Mouse (Mus musculus) heart, embryonic 14.5 days (tissue): ENCODE measurements around the gene Tnfsf13b. TPM values are rescaled to one million over a fixed set of nuclear protein-coding genes. Genes with fewer than 3 reads are reported as not detected.

Experiments
- ATAC-seq: fragments of 200-750 bp; cut with Nextera tagmentation; 2 replicates; pipeline ENCODE4 v1.8.0; 2017; ENCODE audit warnings: low read depth, moderate TSS enrichment; ENCODE audit not compliant: insufficient number of reproducible peaks, insufficient read depth, low FRiP score
- H3K27ac ChIP-seq, 2 experiments: fragments of 200-500 bp in 1 of 2; fragments of 300-500 bp in 1 of 2; sonication (generic) in 1 of 2; replicated peaks in 1 of 2; 2 replicates each; pipeline ENCODE4 v1.5.1; 2012 to 2014; ENCODE audit warnings: low read depth in 2 of 2, low read length in 2 of 2, control low read depth in 1 of 2, mild to moderate bottlenecking in 1 of 2, mixed read lengths in 1 of 2; ENCODE audit not compliant: control insufficient read depth in 1 of 2, insufficient read depth in 1 of 2
- H3K27me3 ChIP-seq: fragments of 300-500 bp; sonication (generic); 2 replicates; pipeline ENCODE4 v1.6.1; 2014; ENCODE audit warnings: mild to moderate bottlenecking, low read length, control low read depth; ENCODE audit not compliant: control insufficient read depth, insufficient read depth
- H3K36me3 ChIP-seq: fragments of 300-500 bp; sonication (generic); 2 replicates; pipeline ENCODE4 v1.6.1; 2014; ENCODE audit warnings: mild to moderate bottlenecking, control low read depth, low read length, mixed read lengths; ENCODE audit not compliant: control insufficient read depth, insufficient read depth
- H3K4me1 ChIP-seq, 2 experiments: fragments of 200-500 bp in 1 of 2; fragments of 300-500 bp in 1 of 2; sonication (generic) in 1 of 2; 2 replicates each; pipeline ENCODE4 v1.6.1; 2012 to 2014; ENCODE audit warnings: low read length in 2 of 2, control low read depth in 1 of 2, mixed read lengths in 1 of 2; ENCODE audit not compliant: control insufficient read depth in 2 of 2, insufficient read depth in 2 of 2
- H3K4me2 ChIP-seq: fragments of 300-500 bp; sonication (generic); 2 replicates; pipeline ENCODE4 v1.6.1; 2014; ENCODE audit warnings: mild to moderate bottlenecking, low read length
- H3K4me3 ChIP-seq, 2 experiments: fragments of 200-500 bp in 1 of 2; fragments of 300-500 bp in 1 of 2; sonication (generic) in 1 of 2; 2 replicates each; pipeline ENCODE4 v1.5.1; 2012 to 2014; ENCODE audit warnings: low read length in 2 of 2, mild to moderate bottlenecking in 2 of 2, control low read depth in 1 of 2, low read depth in 1 of 2, moderate library complexity in 1 of 2; ENCODE audit not compliant: control insufficient read depth in 1 of 2, insufficient read depth in 1 of 2
- H3K9ac ChIP-seq: fragments of 300-500 bp; sonication (generic); 2 replicates; pipeline ENCODE4 v1.6.1; 2014; ENCODE audit warnings: mild to moderate bottlenecking, low read length
- H3K9me3 ChIP-seq: fragments of 300-500 bp; sonication (generic); 2 replicates; pipeline ENCODE4 v1.6.1; 2016; ENCODE audit warnings: low read length, control low read depth; ENCODE audit not compliant: control insufficient read depth
- WGBS: fragments of 180-500 bp; shearing (Covaris S2); extraction: QIAGEN DNeasy Blood & Tissue Kit; methylation state at CpG from one replicate; pipeline ENCODE4 v1.1.7; 2014; 5-methylcytosine and 5-hydroxymethylcytosine counted together
- polyA plus RNA-seq: library from polyadenylated mRNA; unstranded; fragments of >200 nt; fragmentation: Nextera tagmentation; extraction: Ambion mirVana; gene quantifications from 2 replicates; pipeline ENCODE4 v1.2.1, GENCODE M21; 2014

The Tnfsf13b gene
- polyA plus RNA-seq, 1 experiment from 2014 or later, result 1.0 TPM

DNA sequence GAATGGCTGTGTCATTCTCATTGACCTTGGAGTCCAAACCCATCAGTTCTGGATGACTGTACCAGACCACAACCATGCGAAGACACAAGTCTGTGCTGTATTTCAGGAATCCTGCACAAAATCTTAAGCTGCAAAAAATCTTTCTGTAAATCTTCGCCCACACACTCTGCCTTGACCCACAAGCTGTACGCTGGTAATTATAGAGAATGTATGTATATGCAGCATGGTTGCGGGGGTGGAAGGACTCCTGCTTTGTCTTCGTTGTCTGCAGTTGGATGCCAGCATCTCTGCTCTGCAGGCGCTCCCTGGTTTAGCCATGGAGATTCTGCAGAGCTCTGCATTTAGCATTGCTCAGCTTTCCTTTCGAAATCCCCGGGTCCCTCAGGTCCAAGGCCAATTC lies 42.9 kb downstream of the Tnfsf13b start:
- no peaks in the 10 kb centered on the region for H3K9me3 ChIP-seq
- H3K4me3 ChIP-seq, result no peak overlapping the region
- peaks cover 0 to 5% of the 10 kb centered on the region in 2 experiments; a peak in 1 of 4 replicates for H3K4me1 ChIP-seq
- no peaks in the 10 kb centered on the region for H3K36me3 ChIP-seq
- no peak for ATAC-seq
- H3K27ac ChIP-seq, result no peak overlapping the region
- H3K4me2 ChIP-seq, result no peak overlapping the region
- H3K27me3 ChIP-seq, result no peaks in the 10 kb centered on the region
- no peak overlapping the region for H3K9ac ChIP-seq
- 70% methylated on average over 8 of the region's 8 CpGs for WGBS

DNA sequence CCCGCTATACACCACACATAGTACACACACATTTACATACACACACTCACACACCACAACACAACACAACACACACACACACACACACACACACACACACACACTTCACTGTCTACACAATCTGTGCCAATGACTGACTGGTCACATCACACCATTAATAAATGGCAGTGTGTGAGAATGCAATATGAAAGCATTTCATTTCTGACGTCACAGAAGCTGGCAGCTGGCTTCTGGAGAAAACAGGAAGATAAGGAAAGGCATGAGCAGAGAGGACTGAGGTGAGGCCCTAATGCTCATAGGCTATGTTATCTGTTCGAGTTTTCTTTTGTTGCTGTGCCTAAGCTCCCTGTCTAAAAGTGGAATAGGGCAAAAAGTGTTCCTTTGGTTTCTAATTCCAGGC lies 45.3 kb downstream of the Tnfsf13b start:
- WGBS, result 38% methylated on average over 3 of the region's 3 CpGs
- no peak for ATAC-seq
- H3K36me3 ChIP-seq, result no peaks in the 10 kb centered on the region
- peaks cover 0 to 5% of the 10 kb centered on the region in 2 experiments; a peak in 1 of 4 replicates for H3K4me1 ChIP-seq
- H3K4me3 ChIP-seq, result no peak overlapping the region
- H3K27me3 ChIP-seq, result no peaks in the 10 kb centered on the region
- H3K4me2 ChIP-seq, result no peak overlapping the region
- no peak overlapping the region for H3K27ac ChIP-seq
- no peak overlapping the region for H3K9ac ChIP-seq
- no peaks in the 10 kb centered on the region for H3K9me3 ChIP-seq

DNA sequence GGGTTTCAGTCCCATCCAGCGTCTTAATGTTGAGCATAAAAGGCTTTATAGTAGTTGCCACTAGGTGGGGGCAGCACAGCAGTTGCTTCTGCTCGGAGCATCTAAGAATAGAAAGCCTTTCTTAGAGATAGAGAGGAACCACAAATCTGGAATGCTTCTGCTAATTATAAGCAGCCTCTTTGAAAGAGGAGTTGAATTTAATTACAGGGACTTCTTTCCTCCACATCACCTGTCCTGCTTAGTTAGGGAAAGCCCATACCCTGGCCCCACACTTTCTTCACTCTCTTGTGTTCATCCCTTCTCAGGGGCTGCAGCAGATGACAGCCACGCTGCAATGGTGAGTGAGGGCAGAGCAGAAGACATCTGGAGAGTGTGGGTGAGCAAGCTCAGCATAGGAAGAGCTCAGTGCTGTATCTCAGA lies 47.3 kb downstream of the Tnfsf13b start:
- H3K27ac ChIP-seq, result no peak overlapping the region
- 14% methylated on average over 3 of the region's 3 CpGs for WGBS
- H3K27me3 ChIP-seq, result no peaks in the 10 kb centered on the region
- no peak for ATAC-seq
- H3K4me3 ChIP-seq, result no peak overlapping the region
- no peak overlapping the region for H3K9ac ChIP-seq
- no peaks in the 10 kb centered on the region for H3K9me3 ChIP-seq
- peaks cover 0 to 5% of the 10 kb centered on the region in 2 experiments; a peak in 1 of 4 replicates for H3K4me1 ChIP-seq
- H3K36me3 ChIP-seq, result no peaks in the 10 kb centered on the region
- no peak overlapping the region for H3K4me2 ChIP-seq

DNA sequence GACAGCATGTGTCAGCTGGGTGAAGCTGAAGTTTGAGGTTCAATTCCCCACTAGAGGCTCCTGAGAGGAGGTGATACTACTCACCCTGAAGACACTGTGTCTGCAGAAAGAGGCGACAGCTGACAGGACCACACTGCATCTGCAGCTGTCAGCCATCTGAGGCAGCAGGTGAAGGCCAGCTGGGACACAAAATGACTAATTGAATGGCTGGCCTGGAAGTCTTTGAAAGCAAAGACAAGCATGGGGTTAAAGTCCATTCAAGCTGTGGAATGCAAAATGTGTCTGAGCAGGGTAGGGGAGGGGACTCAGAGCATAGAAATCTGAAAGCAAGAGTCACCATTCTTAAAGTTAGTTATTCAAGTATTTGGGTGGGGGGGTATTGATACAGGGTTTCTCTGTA lies 54.7 kb downstream of the Tnfsf13b start:
- H3K9me3 ChIP-seq, result no peaks in the 10 kb centered on the region
- no peak overlapping the region for H3K4me3 ChIP-seq
- no peak overlapping the region for H3K9ac ChIP-seq
- H3K4me2 ChIP-seq, result no peak overlapping the region
- H3K27me3 ChIP-seq, result no peaks in the 10 kb centered on the region
- 45% methylated on average over 1 of the region's 1 CpGs for WGBS
- H3K4me1 ChIP-seq, result peaks cover 0 to 2% of the 10 kb centered on the region in 2 experiments; a peak in 2 of 4 replicates
- H3K36me3 ChIP-seq, result no peaks in the 10 kb centered on the region
- ATAC-seq, result no peak
- H3K27ac ChIP-seq, result no peak overlapping the region

DNA sequence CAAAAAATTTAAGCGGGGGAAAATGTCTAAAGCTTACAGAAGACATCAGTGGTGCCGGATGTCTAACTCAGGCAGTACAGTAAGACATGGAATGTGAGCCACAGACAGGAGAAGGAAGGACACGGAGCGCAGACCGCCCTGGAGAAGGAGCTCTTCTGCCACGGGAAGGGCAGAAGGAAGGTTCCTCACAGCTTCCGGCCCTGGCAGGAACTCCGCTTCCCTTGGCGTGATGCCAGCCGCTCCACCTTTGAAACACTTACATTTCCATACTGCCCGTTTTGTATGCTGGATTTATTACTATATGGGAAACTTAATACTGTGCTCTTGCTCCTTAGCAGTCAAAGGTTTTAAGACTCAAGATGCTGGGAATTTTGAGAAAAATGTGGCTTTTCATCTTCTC lies 60.6 kb downstream of the Tnfsf13b start:
- 73% methylated on average over 11 of the region's 11 CpGs for WGBS
- peaks cover 0 to 2% of the 10 kb centered on the region in 2 experiments; a peak in 2 of 4 replicates for H3K4me1 ChIP-seq
- H3K4me3 ChIP-seq, result no peak overlapping the region
- no peaks in the 10 kb centered on the region for H3K9me3 ChIP-seq
- H3K4me2 ChIP-seq, result no peak overlapping the region
- no peaks in the 10 kb centered on the region for H3K27me3 ChIP-seq
- no peak for ATAC-seq
- no peaks in the 10 kb centered on the region for H3K36me3 ChIP-seq
- no peak overlapping the region for H3K27ac ChIP-seq
- H3K9ac ChIP-seq, result no peak overlapping the region

DNA sequence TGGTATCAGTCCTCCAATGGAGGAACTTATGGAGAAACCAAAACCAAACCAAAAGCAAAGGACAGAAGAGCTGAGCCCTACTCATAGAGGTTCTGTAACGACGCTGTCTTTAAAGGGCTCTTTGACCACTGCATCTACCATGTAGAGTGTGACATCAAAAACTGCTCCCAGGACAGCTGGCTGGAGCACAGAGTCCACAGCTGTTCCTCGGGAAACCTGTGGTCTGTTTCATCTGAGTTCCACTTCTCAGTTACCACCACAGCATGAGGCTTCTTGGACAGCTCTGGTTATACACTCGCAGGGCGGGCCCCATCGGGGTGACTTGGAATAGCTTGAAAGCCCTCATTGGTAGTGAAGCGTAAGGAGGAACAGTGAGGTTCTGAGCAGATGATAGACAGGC lies 61.5 kb downstream of the Tnfsf13b start:
- 80% methylated on average over 7 of the region's 7 CpGs for WGBS
- Histone ChIP-seq H3K27ac (no peak overlapping the region), H3K4me2 (no peak overlapping the region), H3K36me3 (no peaks in the 10 kb centered on the region), H3K27me3 (no peaks in the 10 kb centered on the region), H3K4me1 (no peaks in the 10 kb centered on the region; a peak in 1 of 4 replicates), H3K9ac (no peak overlapping the region), H3K9me3 (no peaks in the 10 kb centered on the region), H3K4me3 (no peak overlapping the region)
- no peak for ATAC-seq

DNA sequence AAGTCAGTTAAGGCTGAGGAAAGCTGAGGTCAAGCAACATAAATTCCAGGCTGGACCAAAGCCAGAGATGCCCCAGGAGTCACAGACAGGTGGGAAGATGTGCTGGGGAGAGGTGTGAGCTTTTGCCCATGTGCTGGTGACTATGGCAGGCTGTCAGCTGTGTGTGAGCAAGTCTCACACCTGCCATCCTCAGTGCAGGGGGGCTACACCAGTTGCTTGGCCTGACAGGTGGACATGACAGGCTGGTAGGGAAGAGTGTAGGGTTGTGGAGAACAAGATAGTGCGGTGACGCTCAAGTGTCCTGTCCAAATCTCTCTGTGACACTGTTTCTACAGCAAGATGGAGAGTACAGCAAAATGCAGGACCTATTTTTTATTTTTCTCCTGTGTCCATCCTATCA lies 66.1 kb downstream of the Tnfsf13b start:
- H3K36me3 ChIP-seq, result no peaks in the 10 kb centered on the region
- no peak overlapping the region for H3K4me3 ChIP-seq
- 82% methylated on average over 2 of the region's 2 CpGs for WGBS
- no peaks in the 10 kb centered on the region for H3K9me3 ChIP-seq
- no peak for ATAC-seq
- no peak overlapping the region for H3K27ac ChIP-seq
- no peak overlapping the region for H3K9ac ChIP-seq
- no peaks in the 10 kb centered on the region for H3K4me1 ChIP-seq
- H3K27me3 ChIP-seq, result no peaks in the 10 kb centered on the region
- H3K4me2 ChIP-seq, result no peak overlapping the region
